Mouse (Mus musculus): ENCODE data around the gene Spred3.

DNA sequence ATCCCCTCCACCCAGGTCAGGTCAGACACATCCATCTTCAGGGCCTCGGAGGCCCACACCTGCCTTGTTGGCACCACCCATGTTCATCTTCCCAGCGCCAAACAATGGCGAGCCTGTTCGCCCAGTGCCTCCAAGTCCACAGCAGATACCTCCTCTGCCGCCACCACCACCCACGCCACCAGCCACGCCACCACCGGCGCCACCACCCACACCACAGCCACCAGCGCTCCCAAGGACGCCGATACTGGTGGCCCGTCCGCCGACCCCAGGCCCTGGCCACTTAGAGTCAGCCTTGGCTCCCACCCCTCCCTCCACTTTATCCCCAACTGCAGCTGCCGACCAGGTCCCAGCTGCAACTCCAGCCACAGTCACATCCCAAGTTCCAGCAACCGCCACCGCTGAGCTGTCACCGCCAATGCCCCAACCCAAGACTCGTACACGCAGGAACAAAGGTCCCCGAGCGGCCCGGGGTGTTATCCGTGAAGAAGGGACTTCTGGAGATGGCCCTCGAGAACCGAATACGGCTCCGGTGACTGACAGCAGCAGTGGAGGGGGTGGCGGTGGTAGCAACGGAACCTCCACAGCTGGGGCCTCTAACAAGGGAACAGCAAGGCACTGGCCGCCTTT is 2.3 kb upstream of the Spred3 start:
- TF ChIP-seq CTCF (IDR thresholded peaks at IDR 0.05; ENCODE audit: extremely low read depth, insufficient read length, insufficient replicate concordance, low read depth, low read length) (no peak), POLR2A (IDR thresholded peaks at IDR 0.05; ENCODE audit: low read depth, low read length) (no peak)

Data from small intestine, adult 2 months (tissue).